Mouse (Mus musculus) c-Kit-positive CD71-positive TER-119-negative erythroid progenitor cells, embryonic 14.5 days (primary cell): ENCODE results near the gene Ankrd22.
A peak's percentile ranks its signal among the peaks of the same experiment; 100 is the strongest.
"Not testable (repeated sequence)": the region's sequence is repeated elsewhere in the genome, so short reads cannot be mapped to it uniquely, and the experiment has no call there.

ENCODE experiments used
- DNase-seq: peaks from one replicate; pipeline ENCODE4 v3.0.0-alpha.2; 2013; ENCODE audit warnings: low read depth

The Ankrd22 gene

GRCm38 (mm10) chr19:34165891-34166290 is at the start of gene Ankrd22:
Gene Ankrd22 (minus strand): TSS chr19:34166053.
- no peak for DNase-seq

DNA sequence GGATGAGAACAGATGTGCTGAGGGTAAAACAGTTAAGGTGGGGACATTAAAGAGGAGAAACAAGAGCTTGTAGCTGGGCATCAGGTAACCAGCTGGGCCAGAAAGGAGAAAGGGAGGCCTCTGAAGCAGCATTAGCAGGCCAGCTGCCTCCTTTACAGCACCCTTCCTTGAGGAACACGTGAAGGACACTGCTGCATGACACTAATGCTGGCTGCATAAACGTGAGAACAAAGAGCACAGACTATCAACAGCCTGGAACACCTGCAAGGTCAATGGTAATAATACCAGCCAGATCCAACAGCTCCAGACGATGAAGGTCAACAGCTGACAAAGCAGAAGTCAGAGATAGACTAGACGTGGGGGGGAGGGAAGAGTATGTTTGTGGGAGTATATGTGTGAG is 48.3 kb upstream of the Ankrd22 start:
- no peak for DNase-seq

DNA sequence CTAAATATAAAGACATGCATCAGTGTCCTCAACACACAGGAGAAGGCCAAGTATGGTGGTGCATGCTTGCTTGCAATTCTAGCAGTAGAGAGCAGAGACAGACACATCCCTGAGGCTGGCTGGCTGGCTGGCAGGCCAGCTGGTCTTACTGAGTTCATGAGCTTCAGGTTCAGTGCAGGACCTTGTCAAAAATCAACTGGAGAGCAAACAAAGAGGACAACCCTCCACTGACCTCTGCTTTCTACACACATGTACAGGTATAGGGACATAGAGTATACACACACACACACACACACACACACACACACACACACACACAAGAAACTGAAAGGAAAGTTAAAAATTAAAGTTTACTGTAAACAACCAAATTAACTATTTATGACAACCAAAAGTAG is 47.4 kb upstream of the Ankrd22 start:
- DNase-seq = no peak

GRCm38 (mm10) chr19:34212489-34213250 is 46.8 kb upstream of the Ankrd22 start:
- DNase-seq = no peak

- DNase-seq = no peak
These were observed 45.0 kb upstream of the Ankrd22 start for GRCm38 (mm10) chr19:34210841-34211240.

DNA sequence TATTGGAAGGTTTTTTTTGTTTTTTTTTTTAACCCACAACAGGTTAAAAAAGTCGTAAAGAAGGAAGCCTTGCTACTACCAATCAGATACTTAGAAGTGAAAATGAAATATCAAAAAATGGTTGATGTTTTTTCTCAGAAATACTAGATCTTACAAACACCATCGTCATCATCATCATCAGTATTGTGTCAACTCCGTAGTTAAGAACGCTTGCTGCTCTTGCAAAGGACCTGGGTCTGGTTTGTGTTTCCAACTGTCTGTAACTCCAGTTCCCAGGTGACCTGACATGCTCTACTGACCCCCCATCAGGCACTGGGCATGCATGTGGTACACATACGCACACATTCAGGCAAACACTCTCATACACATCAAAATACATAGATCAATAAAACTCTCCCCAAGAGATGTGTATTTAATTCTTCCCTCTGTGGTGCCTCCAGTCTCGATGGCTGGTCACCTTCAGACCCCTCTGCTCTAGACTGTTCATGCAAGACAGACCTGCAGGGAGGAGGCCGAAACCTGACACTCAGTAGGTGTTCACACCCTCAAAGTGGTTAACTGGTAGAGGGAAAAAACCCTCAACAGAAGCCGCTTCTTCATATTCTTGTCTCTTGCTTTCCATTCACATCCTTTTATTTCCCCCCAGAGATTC is 44.2 kb upstream of the Ankrd22 start:
- DNase-seq = no peak

GRCm38 (mm10) chr19:34209031-34209430 is 43.2 kb upstream of the Ankrd22 start:
- DNase-seq = no peak

DNA sequence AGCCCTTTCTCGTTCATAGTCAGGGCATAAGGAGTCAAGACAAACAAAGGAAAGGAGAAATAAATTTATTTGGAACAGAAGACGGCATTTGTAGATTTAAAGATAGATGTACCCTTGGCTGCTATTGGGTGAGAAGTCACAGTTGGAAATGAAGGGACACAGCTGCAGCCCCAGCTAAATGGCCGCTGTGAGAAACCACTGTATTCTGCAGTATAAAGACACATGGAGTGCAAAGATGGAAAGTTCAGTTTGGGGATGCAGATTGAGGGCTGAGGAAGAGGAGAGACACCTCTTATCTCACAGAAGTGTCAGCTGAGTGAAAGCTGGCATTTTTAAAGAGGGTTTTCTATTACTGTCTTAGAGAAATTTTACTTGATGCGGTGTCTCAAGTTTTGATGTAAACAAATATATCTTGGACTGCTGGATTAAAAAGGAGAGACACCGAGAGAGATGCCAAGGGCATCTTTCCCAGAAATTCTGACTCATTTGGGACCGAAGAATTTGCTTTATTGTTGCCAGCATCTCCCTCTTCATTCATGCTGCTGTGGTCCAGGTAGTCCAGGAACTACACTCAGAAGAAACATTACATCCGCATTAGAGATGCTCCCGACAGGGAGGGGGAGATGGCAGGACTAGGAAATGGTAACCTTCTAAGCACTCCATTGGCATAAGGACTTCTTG is 41.0 kb upstream of the Ankrd22 start:
- DNase-seq = no peak

DNA sequence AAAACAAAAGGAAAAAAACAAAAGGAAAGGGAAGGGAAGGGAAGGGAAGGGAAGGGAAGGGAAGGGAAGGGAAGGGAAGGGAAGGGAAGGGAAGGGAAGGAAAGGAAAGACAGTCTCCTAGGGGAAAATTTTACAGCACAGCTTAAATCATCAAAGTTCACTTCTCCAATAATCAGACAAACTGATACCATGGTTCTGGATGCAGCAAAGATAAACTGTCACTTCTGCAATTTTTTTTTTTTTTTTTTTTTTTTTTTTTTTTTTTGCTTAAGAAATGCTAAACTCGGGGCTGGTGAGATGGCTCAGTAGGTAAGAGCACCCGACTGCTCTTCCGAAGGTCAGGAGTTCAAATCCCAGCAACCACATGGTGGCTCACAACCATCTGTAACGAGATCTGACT is 40.3 kb upstream of the Ankrd22 start:
- DNase-seq = not testable (repeated sequence)

- no peak for DNase-seq
These were observed 36.8 kb upstream of the Ankrd22 start for GRCm38 (mm10) chr19:34202668-34203067.

DNA sequence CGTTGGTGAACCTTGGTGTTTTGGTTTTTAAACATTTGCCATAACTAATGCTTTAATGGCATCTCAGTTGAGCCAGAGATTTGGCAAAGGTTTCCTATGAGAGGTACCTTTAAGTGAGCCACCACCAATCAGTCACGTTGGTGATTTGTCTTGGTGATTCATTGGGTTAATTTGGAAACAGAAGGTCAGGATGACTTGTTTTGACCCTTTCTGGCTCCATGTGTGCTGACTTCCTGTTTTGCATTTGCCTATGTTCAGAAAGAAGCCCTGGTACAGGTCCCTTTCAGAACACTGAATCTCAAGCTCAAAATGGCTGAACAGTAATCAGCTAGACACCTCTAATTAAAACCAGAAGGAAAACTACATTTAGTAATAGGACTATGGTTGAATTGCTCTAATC is 33.6 kb upstream of the Ankrd22 start:
- no peak for DNase-seq

DNA sequence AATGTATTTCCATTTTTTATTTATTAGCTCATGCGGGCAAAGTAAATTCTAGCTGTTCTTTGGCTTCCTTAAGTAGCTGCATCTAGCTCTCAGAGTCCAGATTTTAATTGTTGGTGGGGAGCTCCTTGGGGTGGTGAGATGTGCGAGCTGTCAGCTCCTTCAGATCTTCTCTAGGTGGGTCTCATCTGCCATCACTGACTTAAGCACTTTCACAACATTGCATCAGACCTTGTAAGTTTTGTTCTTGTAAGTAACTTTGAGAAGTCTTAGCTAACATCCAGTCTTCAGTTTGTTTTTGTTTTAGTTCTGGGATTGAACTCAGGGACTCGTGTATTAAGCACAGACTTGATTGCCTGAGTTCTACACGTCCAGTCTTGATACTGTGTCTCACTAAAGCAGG is 33.0 kb upstream of the Ankrd22 start:
- no peak for DNase-seq

DNA sequence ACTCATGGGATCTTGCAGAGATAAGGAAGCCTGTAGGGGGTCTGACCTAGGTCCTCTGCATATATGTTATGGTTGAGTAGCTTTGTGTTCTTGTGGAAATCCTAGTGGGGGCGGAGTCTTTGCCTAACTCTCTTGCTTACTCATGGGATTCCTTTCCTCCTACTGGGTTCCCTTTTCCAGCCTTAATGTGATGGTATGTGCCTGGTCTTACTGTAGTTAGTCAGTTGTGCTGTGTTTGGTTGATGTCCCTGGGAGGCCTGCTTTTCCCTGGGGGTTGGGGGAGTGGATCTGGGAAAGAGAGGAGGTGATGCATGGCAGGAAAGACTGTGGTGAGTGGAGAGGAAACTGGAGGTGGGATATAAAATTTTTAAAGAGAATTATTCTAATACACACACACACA is 32.2 kb upstream of the Ankrd22 start:
- no peak for DNase-seq

- no peak for DNase-seq
These were observed 29.2 kb upstream of the Ankrd22 start for GRCm38 (mm10) chr19:34195031-34195430.

DNA sequence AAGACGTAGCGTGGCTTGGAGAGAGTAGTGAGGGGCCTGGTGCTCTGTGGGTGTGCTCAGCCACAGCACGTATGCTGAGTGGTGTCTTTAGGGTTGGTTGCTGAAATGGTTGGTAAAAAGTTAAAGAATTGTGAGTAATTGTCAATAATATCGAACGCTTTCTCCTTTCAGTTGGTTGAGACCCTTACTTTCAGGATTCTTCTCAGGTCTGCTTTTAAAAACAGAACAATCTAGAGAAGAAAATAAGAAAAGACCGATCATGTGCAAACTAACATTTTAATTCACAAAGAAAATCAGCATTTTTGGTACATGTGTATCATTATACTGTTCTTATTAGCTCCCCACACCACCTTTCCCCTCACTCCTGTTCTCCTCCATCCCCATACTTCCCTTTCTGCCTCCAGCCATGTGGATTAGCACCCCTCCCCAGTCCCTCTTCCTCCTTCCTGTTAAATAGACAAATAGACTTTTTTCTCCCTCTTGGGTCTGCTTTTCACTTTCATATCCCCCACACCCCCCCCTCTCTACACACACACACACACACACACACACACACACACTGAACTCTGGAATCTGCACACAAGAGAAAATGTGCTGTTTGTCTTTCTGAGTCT is 28.4 kb upstream of the Ankrd22 start:
- DNase-seq = no peak

DNA sequence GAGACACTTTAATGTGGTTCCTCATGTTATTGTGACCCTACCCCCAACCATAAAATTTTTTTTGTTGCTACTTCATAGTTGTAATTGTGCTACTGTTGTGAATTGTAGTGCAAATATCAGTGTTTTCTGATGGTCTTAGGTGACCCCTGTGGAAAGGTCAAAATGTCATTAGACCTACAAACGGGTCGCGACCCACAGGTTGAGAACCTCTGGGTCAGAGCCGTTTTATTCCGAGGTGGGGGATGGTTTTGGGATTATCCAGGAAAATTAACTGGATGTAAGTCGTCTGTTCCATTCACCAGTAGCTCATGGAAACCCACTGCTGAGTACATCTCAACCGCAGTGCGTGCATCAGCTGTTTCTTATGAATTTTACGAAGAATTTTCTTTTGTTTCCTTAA is 27.8 kb upstream of the Ankrd22 start:
- no peak for DNase-seq

DNA sequence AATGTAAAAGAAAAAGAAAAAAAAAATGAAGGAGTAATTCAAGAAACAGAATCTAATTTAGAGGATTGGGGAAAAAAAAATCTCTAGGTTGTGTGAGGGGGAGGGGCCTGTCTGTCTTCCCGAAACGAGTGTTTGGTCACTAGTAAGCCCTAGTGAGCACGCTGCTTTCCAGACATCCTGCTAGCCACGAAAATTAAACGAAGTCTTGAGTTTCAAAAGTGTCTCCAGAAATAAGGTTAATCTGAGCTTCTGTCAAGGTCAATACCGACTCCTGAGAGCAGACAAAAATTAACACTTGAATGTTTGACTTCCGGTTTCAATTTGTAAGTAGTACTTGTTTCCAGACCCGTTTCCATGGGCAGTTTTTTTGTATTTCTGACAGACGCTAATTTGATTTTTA is 27.3 kb upstream of the Ankrd22 start:
- DNase-seq = peak; percentile 10

DNA sequence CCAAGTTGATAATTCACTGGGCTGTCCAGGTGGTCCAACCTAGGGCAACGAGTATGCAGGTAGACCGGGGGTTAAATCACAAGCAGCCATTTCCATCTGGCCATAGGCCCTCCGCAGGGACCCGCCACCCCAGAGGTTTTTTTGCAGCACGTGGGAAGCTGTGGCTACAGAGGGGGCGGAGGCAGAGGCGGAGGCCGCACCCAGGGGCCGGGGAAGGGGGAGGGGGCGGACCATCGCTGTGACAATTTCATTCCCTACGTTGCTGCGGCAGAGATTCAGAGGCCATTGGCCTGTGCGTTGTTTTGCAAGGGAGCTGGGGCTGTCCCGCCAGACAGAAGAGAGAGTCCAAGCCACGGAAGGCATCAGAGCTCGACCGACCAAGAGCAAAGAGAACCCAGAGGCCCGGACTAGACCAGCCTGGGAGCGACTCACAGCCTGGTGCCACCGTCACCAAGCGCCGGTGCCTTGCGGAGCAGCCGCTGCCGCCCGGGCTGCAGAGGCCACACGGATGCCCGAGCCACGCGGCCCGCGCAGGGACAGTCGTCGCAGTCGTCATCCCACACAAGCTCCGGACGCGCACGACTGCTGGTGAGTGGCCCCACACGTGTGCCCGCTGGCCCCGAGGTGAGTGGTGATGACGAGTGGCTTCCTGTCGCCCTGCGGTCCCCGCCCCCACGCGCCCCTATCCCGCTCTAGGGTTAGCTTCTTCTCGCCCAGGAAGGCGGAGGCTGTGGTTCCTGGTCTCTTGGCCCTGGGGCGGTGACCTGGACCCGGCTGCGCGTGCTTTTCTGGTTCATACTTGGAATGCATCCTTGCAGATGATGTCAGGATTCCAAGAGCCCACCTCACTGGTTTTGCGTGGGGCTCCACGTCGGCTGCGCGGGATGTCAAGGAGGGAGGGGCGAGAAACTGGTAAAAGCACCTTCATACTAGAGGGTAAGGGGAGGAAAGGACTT is 26.4 kb upstream of the Ankrd22 start, which contains the start of gene Stambpl1:
Stambpl1 (plus strand) TSS at position 222 of the 956 bp plus-strand sequence.
- DNase-seq = peak; percentile 15

GRCm38 (mm10) chr19:34191645-34192007 is 25.8 kb upstream of the Ankrd22 start:
- no peak for DNase-seq

DNA sequence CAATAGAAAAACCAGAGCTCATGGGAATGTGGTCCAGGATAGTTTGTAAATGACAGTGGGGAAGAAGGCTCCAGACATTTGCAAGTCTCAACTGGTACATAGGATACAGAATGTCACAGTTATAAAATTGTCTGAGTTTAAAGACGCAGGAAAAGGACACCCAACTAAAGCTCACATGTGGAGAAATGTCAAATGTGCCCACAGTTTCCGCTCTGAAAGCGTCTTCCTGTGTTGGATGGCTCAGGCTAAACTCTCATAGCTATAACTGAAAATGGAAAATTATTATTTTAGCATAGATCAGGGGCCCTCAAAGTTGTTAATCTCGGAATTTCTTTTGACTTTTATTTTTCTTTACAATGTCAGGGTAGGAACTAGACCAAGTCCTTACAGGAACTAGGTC is 21.0 kb upstream of the Ankrd22 start:
- no peak for DNase-seq

- DNase-seq = no peak
These were observed 16.6 kb upstream of the Ankrd22 start for GRCm38 (mm10) chr19:34182490-34182889.

DNA sequence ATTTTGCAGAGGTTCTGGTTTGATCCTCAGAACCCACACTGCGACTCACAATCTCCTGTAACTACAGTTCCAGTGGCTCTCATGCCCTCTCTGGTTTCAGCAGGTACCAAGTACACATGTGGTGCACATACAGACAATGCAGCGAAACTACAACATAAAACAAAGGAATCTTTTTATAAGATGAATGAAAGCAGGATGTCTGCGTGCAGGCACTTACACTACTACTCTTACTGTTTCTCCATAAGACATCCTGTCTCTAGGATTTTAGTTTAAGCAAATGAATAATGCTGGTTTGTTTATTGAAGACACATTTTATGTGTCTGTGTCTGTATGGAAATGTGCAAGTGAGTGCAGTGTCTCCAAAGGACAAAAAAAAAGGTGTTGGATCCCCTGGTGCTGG is 15.4 kb upstream of the Ankrd22 start:
- DNase-seq = no peak
